Mouse (Mus musculus): ENCODE results near the gene Tas2r117. TPM values are rescaled to one million over a fixed set of nuclear protein-coding genes. Genes with fewer than 3 reads are reported as not detected.

Gene Tas2r117
- not detected in 2 replicates for polyA plus RNA-seq (2014; fragmentation: Nextera tagmentation; extraction: Ambion mirVana)

GRCm38 (mm10) chr6:132802518-132802917, at the start of gene Tas2r117:
TSS of gene Tas2r117 (plus strand) at chr6:132802818.
- no peaks in the 10 kb centered on the region for H3K9me3 ChIP-seq (ENCODE audit: control insufficient read depth, low read length)
- H3K4me2 ChIP-seq (ENCODE audit: low read length) = no peak within 1 kb of the TSS
- no peak within 1 kb of the TSS for H3K4me3 ChIP-seq (ENCODE audit: control insufficient read depth in 1 of 2, insufficient read depth in 1 of 2, low read depth in 1 of 2, low read length in 2 of 2)
- H3K36me3 ChIP-seq (ENCODE audit: control insufficient read depth, insufficient read depth, low read length) = no peaks in the 10 kb centered on the region
- H3K27me3 ChIP-seq (ENCODE audit: control insufficient read depth, insufficient read depth, low read length) = no peaks in the 10 kb centered on the region
- 76% methylated on average over 1 of the region's 1 CpGs for WGBS
- H3K4me1 ChIP-seq (ENCODE audit: control insufficient read depth in 2 of 2, insufficient read depth in 2 of 2, low read length in 2 of 2) = no peaks in the 10 kb centered on the region
- no peak within 1 kb of the TSS for H3K9ac ChIP-seq (ENCODE audit: low read length)
- no peak within 1 kb of the TSS for H3K27ac ChIP-seq (replicated peaks in 1 of 2; ENCODE audit: control insufficient read depth in 1 of 2, insufficient read depth in 1 of 2, low read depth in 2 of 2, low read length in 2 of 2)
- no peak for ATAC-seq (ENCODE audit: insufficient number of reproducible peaks, insufficient read depth, low FRiP score, low read depth)

- Histone ChIP-seq H3K27me3 (ENCODE audit: control insufficient read depth, insufficient read depth, low read length) (no peaks in the 10 kb centered on the region), H3K4me3 (ENCODE audit: control insufficient read depth in 1 of 2, insufficient read depth in 1 of 2, low read depth in 1 of 2, low read length in 2 of 2) (no peak within 1 kb of the TSS), H3K9me3 (ENCODE audit: control insufficient read depth, low read length) (no peaks in the 10 kb centered on the region), H3K4me2 (ENCODE audit: low read length) (no peak within 1 kb of the TSS), H3K27ac (replicated peaks in 1 of 2; ENCODE audit: control insufficient read depth in 1 of 2, insufficient read depth in 1 of 2, low read depth in 2 of 2, low read length in 2 of 2) (no peak within 1 kb of the TSS), H3K36me3 (ENCODE audit: control insufficient read depth, insufficient read depth, low read length) (no peaks in the 10 kb centered on the region), H3K9ac (ENCODE audit: low read length) (no peak within 1 kb of the TSS), H3K4me1 (ENCODE audit: control insufficient read depth in 2 of 2, insufficient read depth in 2 of 2, low read length in 2 of 2) (no peaks in the 10 kb centered on the region)
- 78% methylated on average over 1 of the region's 1 CpGs for WGBS
- ATAC-seq (ENCODE audit: insufficient number of reproducible peaks, insufficient read depth, low FRiP score, low read depth) = no peak
These were observed 48.2 kb upstream of the Tas2r117 start, which contains the start of gene Tas2r124 for GRCm38 (mm10) chr6:132754430-132754829. TSS of gene Tas2r124 (plus strand) at chr6:132754730.

GRCm38 (mm10) chr6:132761831-132762230, 40.8 kb upstream of the Tas2r117 start, which contains the start of gene Tas2r102:
TSS of gene Tas2r102 (plus strand) at chr6:132762131.
- 89% methylated on average over 2 of the region's 2 CpGs for WGBS
- H3K4me1 ChIP-seq (ENCODE audit: control insufficient read depth in 2 of 2, insufficient read depth in 2 of 2, low read length in 2 of 2) = no peaks in the 10 kb centered on the region
- H3K9ac ChIP-seq (ENCODE audit: low read length) = no peak within 1 kb of the TSS
- H3K27me3 ChIP-seq (ENCODE audit: control insufficient read depth, insufficient read depth, low read length) = no peaks in the 10 kb centered on the region
- H3K36me3 ChIP-seq (ENCODE audit: control insufficient read depth, insufficient read depth, low read length) = no peaks in the 10 kb centered on the region
- no peak within 1 kb of the TSS for H3K4me2 ChIP-seq (ENCODE audit: low read length)
- H3K4me3 ChIP-seq (ENCODE audit: control insufficient read depth in 1 of 2, insufficient read depth in 1 of 2, low read depth in 1 of 2, low read length in 2 of 2) = no peak within 1 kb of the TSS
- no peaks in the 10 kb centered on the region for H3K9me3 ChIP-seq (ENCODE audit: control insufficient read depth, low read length)
- ATAC-seq (ENCODE audit: insufficient number of reproducible peaks, insufficient read depth, low FRiP score, low read depth) = no peak
- no peak within 1 kb of the TSS for H3K27ac ChIP-seq (replicated peaks in 1 of 2; ENCODE audit: control insufficient read depth in 1 of 2, insufficient read depth in 1 of 2, low read depth in 2 of 2, low read length in 2 of 2)

GRCm38 (mm10) chr6:132778062-132778461, 24.6 kb upstream of the Tas2r117 start, which contains the start of gene Tas2r136:
TSS of gene Tas2r136 (minus strand) at chr6:132778162.
- Histone ChIP-seq H3K9ac (ENCODE audit: low read length) (no peak within 1 kb of the TSS), H3K36me3 (ENCODE audit: control insufficient read depth, insufficient read depth, low read length) (no peaks in the 10 kb centered on the region), H3K4me1 (ENCODE audit: control insufficient read depth in 2 of 2, insufficient read depth in 2 of 2, low read length in 2 of 2) (no peaks in the 10 kb centered on the region), H3K4me2 (ENCODE audit: low read length) (no peak within 1 kb of the TSS), H3K27ac (replicated peaks in 1 of 2; ENCODE audit: control insufficient read depth in 1 of 2, insufficient read depth in 1 of 2, low read depth in 2 of 2, low read length in 2 of 2) (no peak within 1 kb of the TSS), H3K4me3 (ENCODE audit: control insufficient read depth in 1 of 2, insufficient read depth in 1 of 2, low read depth in 1 of 2, low read length in 2 of 2) (no peak within 1 kb of the TSS), H3K27me3 (ENCODE audit: control insufficient read depth, insufficient read depth, low read length) (no peaks in the 10 kb centered on the region), H3K9me3 (ENCODE audit: control insufficient read depth, low read length) (no peaks in the 10 kb centered on the region)
- ATAC-seq (ENCODE audit: insufficient number of reproducible peaks, insufficient read depth, low FRiP score, low read depth) = no peak

DNA sequence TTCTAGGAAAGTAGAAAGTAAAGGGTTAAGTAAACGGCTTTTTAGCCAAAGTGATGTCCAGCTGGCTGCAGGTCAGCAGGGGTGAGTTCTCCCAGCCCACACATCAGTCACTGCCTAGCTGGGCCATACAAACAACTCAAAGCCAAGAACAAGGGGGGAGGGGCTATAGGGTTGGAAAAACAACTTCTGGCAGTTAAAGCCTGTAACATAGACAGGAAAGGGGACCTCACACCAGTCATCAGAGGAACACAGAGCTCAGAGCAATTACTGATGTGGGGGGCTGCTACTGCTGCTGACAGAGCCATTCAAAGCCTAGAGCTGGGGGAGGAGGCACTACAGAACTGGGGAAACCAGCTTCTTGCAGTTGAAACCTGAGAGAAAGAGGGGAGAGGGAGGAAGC, 7.2 kb upstream of the Tas2r117 start:
- Histone ChIP-seq H3K4me3 (ENCODE audit: control insufficient read depth in 1 of 2, insufficient read depth in 1 of 2, low read depth in 1 of 2, low read length in 2 of 2) (no peak overlapping the region), H3K4me1 (ENCODE audit: control insufficient read depth in 2 of 2, insufficient read depth in 2 of 2, low read length in 2 of 2) (no peaks in the 10 kb centered on the region), H3K4me2 (ENCODE audit: low read length) (no peak overlapping the region), H3K36me3 (ENCODE audit: control insufficient read depth, insufficient read depth, low read length) (no peaks in the 10 kb centered on the region), H3K9me3 (ENCODE audit: control insufficient read depth, low read length) (peaks cover 9% of the 10 kb centered on the region; the same call in 1 of the 2 replicates), H3K27me3 (ENCODE audit: control insufficient read depth, insufficient read depth, low read length) (no peaks in the 10 kb centered on the region), H3K27ac (replicated peaks in 1 of 2; ENCODE audit: control insufficient read depth in 1 of 2, insufficient read depth in 1 of 2, low read depth in 2 of 2, low read length in 2 of 2) (no peak overlapping the region), H3K9ac (ENCODE audit: low read length) (no peak overlapping the region)
- no peak for ATAC-seq (ENCODE audit: insufficient number of reproducible peaks, insufficient read depth, low FRiP score, low read depth)
- 30% methylated on average over 1 of the region's 1 CpGs for WGBS

- Histone ChIP-seq H3K4me1 (ENCODE audit: control insufficient read depth in 2 of 2, insufficient read depth in 2 of 2, low read length in 2 of 2) (no peaks in the 10 kb centered on the region), H3K9me3 (ENCODE audit: control insufficient read depth, low read length) (no peaks in the 10 kb centered on the region), H3K9ac (ENCODE audit: low read length) (no peak within 1 kb of the TSS), H3K27me3 (ENCODE audit: control insufficient read depth, insufficient read depth, low read length) (no peaks in the 10 kb centered on the region), H3K4me2 (ENCODE audit: low read length) (no peak within 1 kb of the TSS), H3K4me3 (ENCODE audit: control insufficient read depth in 1 of 2, insufficient read depth in 1 of 2, low read depth in 1 of 2, low read length in 2 of 2) (no peak within 1 kb of the TSS), H3K36me3 (ENCODE audit: control insufficient read depth, insufficient read depth, low read length) (no peaks in the 10 kb centered on the region), H3K27ac (replicated peaks in 1 of 2; ENCODE audit: control insufficient read depth in 1 of 2, insufficient read depth in 1 of 2, low read depth in 2 of 2, low read length in 2 of 2) (no peak within 1 kb of the TSS)
- 61% methylated on average over 1 of the region's 1 CpGs for WGBS
- no peak for ATAC-seq (ENCODE audit: insufficient number of reproducible peaks, insufficient read depth, low FRiP score, low read depth)
These were observed 44.2 kb downstream of the Tas2r117 start, which contains the start of gene Tas2r123 for GRCm38 (mm10) chr6:132846842-132847241. TSS of gene Tas2r123 (plus strand) at chr6:132847142.

Other genes starting within 250 kb of the Tas2r117 start
- not detected in 2 replicates for gene Prh1, start 233.0 kb upstream of the Tas2r117 start, polyA plus RNA-seq (2014; fragmentation: Nextera tagmentation; extraction: Ambion mirVana)
- not detected in 2 replicates for gene Prp2, start 206.9 kb upstream of the Tas2r117 start, polyA plus RNA-seq (2014; fragmentation: Nextera tagmentation; extraction: Ambion mirVana)
- not detected in 2 replicates for gene A630073D07Rik, start 151.3 kb upstream of the Tas2r117 start, polyA plus RNA-seq (2014; fragmentation: Nextera tagmentation; extraction: Ambion mirVana)
- not detected in 2 replicates for gene Tas2r120, start 145.9 kb upstream of the Tas2r117 start, polyA plus RNA-seq (2014; fragmentation: Nextera tagmentation; extraction: Ambion mirVana)
- not detected in 2 replicates for gene Tas2r121, start 101.8 kb upstream of the Tas2r117 start, polyA plus RNA-seq (2014; fragmentation: Nextera tagmentation; extraction: Ambion mirVana)
- not detected in 2 replicates for gene Tas2r122, start 90.9 kb upstream of the Tas2r117 start, polyA plus RNA-seq (2014; fragmentation: Nextera tagmentation; extraction: Ambion mirVana)
- not detected in 2 replicates for gene Tas2r115, start 64.8 kb upstream of the Tas2r117 start, polyA plus RNA-seq (2014; fragmentation: Nextera tagmentation; extraction: Ambion mirVana)
- not detected in 2 replicates for gene Tas2r124, start 48.1 kb upstream of the Tas2r117 start, polyA plus RNA-seq (2014; fragmentation: Nextera tagmentation; extraction: Ambion mirVana)
- gene Tas2r102, start 40.7 kb upstream of the Tas2r117 start, polyA plus RNA-seq (2014; fragmentation: Nextera tagmentation; extraction: Ambion mirVana) = not detected in 2 replicates
- gene Tas2r136, start 24.7 kb upstream of the Tas2r117 start, polyA plus RNA-seq (2014; fragmentation: Nextera tagmentation; extraction: Ambion mirVana) = not detected in 2 replicates
- not detected in 2 replicates for gene Tas2r123, start 44.3 kb downstream of the Tas2r117 start, polyA plus RNA-seq (2014; fragmentation: Nextera tagmentation; extraction: Ambion mirVana)
- gene Tas2r116, start 52.6 kb downstream of the Tas2r117 start, polyA plus RNA-seq (2014; fragmentation: Nextera tagmentation; extraction: Ambion mirVana) = not detected in 2 replicates
- not detected in 2 replicates for gene Tas2r110, start 65.2 kb downstream of the Tas2r117 start, polyA plus RNA-seq (2014; fragmentation: Nextera tagmentation; extraction: Ambion mirVana)
- gene Tas2r113, start 90.2 kb downstream of the Tas2r117 start, polyA plus RNA-seq (2014; fragmentation: Nextera tagmentation; extraction: Ambion mirVana) = not detected in 2 replicates
- gene Tas2r125, start 106.8 kb downstream of the Tas2r117 start, polyA plus RNA-seq (2014; fragmentation: Nextera tagmentation; extraction: Ambion mirVana) = not detected in 2 replicates
- gene Tas2r129, start 148.3 kb downstream of the Tas2r117 start, polyA plus RNA-seq (2014; fragmentation: Nextera tagmentation; extraction: Ambion mirVana) = not detected in 2 replicates
- not detected in 2 replicates for gene Tas2r131, start 155.1 kb downstream of the Tas2r117 start, polyA plus RNA-seq (2014; fragmentation: Nextera tagmentation; extraction: Ambion mirVana)
- not detected in 2 replicates for gene Tas2r109, start 178.1 kb downstream of the Tas2r117 start, polyA plus RNA-seq (2014; fragmentation: Nextera tagmentation; extraction: Ambion mirVana)
- not detected in 2 replicates for gene Tas2r103, start 234.3 kb downstream of the Tas2r117 start, polyA plus RNA-seq (2014; fragmentation: Nextera tagmentation; extraction: Ambion mirVana)